Mouse (Mus musculus): ENCODE measurements at regions not wholly inside any gene's neighbourhood (a gene's known extent, or its start where the extent isn't known, plus 50 kb on each side); places are given as distances from the start of the nearest gene placed in this dataset.
"Not testable (repeated sequence)": the region's sequence is repeated elsewhere in the genome, so short reads cannot be mapped to it uniquely, and the experiment has no call there.

DNA sequence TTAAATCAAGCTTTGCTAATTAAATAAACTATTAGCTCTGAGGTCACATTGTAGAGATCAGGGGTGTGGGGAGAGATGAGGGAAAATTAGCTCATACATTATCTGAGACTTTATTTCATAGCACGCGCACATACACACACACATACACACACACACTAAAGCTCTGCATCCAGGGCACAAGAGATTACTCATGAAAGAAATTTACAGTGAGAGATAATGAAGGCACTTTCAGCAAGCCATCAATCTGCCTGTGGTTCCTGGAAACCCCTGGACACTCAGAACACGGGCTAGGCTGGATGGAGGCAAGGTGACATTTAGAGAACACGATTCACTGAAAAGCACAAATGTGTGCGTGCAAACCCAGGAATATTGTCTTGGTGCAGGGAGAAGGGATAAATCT, 60.2 kb downstream of the Scg2 start:
- no peak for DNase-seq (ENCODE audit: low spot score in 2 of 2)

DNA sequence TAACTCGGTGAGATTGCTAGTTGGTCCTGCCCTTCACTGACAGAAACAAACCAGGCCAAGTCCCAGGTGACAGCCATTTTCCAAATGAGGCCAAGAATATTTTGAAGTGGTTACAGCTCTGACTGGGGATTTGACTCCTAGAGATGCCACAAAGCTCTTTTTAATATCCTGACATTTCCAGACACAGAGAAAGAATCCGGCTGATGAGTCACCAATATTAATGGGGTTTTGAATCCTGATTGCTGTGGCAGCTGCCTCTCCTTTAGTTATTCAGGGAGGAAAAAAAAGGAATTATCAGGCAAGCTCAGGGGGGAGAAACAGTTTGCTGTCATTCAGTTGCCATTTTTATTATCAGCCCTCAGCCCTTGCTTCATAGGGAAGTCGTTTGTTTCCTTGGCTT, 65.1 kb downstream of the Scg2 start:
- DNase-seq (ENCODE audit: low spot score in 2 of 2), result no peak

DNA sequence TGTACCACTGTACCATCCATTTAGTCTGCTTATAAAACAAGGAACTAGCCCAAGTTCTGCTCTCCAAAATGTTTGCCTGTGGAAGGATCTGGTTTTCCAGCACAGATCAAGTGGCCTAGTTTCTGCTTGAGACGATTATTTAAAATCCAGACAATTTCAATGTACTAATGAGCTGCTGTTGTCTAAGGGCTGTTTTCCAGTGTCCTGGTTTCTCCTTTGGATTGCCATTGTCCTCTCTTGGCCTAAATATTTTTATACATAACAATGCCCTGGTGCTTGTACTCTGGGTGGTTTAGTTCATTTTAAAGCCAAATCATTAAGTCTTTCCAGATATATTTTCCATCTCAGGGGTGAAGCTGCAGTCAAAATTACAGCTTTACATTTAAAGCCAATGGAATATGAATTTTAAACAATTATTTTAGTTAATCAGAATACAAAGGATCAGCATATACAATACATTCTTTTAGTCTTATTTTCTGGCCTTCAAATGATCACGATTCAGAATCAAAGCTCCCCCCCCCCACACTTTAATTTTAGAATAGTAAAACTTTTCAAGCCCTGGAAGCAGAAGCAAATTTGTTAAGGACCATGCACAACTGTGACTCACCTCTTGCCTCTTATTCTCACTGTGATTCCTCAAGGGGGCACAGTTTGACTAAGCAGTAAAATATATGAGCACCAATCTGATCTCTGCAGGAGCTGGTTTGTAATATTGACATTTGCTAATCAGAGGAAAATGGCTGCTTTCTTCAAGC, 82.5 kb downstream of the Scg2 start:
- DNase-seq (ENCODE audit: low spot score in 2 of 2), result no peak

DNA sequence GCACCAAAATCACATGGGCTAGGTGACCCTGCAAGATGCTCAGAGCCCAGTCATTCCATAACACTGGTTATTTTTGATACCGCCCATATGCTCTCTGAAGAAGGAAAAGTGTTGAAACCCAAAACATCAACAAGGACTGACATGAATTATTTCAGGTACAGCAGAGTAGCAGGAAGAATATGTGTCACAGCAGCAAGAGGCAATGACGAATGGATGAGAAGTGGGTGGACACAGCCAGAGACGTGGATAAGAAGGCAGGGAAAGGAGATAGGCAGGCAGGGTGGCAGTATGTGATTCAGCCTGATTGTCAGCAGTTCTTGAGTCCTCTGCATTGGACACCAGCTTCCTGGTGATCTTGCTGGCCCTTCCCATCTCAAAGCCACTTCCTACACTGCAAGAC, 93.4 kb downstream of the Scg2 start:
- DNase-seq (ENCODE audit: low spot score in 2 of 2), result no peak

DNA sequence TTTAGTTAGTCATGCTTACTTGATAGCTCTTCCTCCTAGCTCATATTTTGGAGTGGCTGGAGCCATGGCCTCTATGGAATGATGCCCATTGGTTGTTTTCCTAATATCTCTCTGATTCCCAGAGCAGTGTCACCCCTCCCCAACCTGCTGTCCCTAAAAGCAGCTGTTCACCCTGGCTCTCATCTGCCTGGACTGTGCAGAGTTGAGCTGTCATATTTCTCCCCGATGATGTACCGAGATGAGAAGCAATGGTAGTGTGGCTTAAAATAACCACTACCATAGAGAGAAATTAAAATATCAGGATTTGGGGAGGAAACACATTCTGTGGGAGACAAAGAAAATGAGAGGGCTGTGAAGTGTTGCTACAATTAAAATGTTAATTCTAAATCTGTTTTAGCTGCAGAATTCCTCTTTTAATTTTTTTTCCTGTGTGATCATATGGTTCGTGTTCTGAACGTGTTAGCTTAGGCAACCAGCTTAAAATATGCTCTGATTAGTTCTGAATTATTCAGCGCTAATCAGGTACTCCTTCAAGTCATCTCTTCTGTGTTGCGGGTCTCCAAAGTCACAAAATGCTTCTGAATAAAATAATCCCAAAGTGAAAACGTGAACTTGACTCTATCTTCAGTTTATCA, 104.3 kb downstream of the Scg2 start:
- DNase-seq (ENCODE audit: low spot score in 2 of 2), result peak in 1 of 2 experiments; percentile 16

DNA sequence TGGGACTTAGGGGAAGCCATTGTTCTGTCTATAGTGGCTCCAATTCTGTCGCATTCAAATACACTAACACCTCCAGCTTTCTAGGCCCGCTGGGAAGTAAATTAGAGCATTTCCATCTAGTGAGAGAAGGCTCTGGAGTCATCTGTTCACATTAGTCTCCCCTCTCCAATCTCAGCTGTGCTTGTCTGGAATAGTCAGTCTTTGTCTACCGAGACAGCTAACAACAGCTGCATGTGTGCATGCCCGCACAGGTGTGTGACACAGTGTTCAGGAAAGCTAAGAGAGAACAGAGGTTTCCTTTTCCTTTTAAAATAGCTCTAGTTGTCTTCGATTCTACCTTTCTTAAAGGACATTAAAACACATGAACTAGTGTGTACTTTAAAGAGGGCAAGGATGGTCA, 122.7 kb downstream of the Scg2 start:
- no peak for DNase-seq (ENCODE audit: low spot score in 2 of 2)

DNA sequence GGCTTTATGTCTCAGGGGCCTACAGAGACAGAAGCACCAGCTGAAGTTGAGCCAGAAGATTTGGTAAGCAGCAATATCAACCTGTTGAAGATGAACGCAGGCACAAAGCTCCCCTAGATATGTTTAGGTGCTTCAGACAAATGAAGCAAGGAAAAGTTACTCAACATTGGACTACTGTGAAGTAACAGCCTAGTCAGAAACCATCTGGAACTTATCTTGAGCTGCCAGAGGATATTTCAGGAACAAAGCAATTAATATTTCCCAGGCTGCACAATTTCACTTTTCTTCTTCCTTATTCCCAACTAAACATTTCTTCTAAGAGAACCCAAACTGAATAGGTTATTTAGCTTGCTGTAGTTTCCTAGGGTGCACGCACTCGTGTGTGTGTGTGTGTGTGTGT, 125.1 kb downstream of the Scg2 start:
- no peak for DNase-seq (ENCODE audit: low spot score in 2 of 2)

DNA sequence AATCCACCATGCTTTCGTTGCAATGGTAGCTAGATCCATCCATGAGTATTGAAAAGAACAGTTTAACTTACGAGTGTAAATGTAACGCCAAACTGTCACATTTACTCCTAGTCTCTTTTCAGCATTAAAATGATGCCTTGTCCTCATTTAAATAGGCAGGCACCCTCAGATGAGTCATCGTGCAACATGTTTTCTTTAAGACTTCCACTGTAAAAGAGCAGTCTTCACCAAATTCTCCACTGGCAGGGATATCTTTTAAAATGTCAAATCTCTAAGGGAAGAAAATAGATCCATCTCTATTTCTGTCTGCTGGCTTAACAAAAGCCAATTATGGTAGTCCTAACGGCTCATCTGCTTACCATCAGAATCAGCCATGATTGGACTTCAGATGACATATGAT, 127.8 kb downstream of the Scg2 start:
- DNase-seq (ENCODE audit: low spot score in 2 of 2), result no peak

DNA sequence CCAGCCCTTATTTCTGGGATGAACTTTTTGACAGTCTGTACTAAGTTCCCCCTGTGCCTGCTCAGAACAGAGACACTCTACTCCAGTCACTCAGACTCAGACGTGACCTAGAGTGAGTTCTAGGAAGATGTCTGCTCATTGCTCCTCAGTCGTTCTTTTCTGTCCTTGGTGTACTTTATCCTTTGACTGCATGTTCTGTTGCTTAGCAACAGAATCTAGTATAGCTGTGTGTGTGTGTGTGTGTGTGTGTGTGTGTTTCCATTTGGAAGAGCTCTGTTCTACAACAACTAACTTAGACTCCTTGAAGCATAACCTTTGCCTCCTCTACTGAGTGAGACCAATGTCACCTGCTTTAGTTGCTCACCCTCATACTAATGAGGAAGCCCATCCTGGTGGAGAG, 136.3 kb downstream of the Scg2 start:
- no peak for DNase-seq (ENCODE audit: low spot score in 2 of 2)

DNA sequence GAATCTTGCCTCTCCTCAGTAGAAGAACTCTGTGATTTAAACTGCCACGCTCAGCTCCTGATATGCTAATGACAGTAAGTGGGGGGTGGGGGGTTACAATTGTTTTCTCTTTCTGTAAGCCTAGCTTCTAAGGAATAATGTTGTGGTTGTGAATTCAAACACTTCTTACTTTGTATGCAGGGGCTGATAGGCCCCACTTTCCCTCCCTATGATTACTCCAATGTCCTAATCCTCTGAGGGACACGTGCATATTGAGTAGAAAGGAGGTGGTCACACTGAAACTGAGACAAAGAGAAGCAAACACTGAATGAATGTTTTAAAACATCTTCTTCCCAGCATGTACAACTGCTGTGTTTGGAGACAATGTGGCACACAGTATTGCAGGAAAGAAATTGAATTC, 140.3 kb downstream of the Scg2 start:
- no peak for DNase-seq (ENCODE audit: low spot score in 2 of 2)

DNA sequence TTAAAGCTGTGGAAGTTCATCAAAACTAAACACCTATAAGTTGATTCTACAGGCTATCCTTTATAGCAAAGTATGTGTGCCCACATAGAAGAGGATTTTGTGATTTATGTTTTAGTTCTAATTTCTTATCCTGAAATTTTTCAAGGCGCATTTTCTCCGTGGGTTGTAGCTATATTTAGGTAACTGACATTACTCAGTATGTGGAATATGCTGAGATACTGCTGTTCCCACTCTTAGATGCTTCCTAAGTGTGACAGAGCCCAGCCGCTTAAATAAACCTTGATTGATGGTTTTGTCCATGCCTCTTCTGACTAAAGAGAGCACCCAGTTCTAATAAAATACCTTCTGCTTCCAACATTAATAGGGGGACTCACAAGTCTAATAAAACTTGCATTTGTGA, 180.2 kb downstream of the Scg2 start:
- DNase-seq (ENCODE audit: low spot score in 2 of 2), result no peak

DNA sequence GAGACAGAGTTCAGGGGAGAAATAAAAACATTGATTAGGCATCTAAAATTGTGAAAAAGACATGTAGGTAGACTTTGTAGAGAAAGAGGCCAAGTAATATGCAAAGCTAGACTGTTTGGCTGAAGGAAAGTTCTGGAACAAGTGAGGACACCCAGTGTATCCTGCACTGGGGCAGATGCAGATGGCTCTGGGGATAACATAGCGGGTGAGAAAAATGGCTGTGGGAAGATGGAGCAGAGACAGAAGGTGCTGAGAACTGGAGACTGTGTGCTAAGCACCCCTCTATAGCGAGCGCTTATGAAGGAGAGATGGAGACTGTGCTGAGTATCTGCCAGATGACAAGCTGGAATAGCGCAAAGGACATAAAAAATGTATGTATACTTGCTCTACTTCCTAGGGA, 226.9 kb downstream of the Scg2 start:
- DNase-seq (ENCODE audit: low spot score in 2 of 2), result no peak

DNA sequence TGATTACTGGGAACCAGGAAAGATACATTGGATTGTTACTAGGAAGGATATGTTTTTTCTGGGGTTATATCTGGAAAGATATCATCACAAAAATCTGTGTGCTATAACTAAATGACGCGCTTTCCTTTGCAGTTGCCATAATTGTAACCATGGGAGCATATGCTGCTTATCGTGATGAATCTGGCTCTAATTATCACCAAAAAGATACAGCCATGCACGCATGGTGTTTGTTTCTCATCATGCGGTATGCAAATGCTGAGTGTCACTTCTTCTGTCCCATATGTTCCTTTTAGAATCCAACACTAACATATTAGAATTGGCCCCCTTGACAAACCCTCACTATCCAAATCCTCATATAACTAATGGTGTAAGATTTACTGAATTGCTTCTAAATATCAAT, 227.4 kb downstream of the Scg2 start:
- no peak for DNase-seq (ENCODE audit: low spot score in 2 of 2)

DNA sequence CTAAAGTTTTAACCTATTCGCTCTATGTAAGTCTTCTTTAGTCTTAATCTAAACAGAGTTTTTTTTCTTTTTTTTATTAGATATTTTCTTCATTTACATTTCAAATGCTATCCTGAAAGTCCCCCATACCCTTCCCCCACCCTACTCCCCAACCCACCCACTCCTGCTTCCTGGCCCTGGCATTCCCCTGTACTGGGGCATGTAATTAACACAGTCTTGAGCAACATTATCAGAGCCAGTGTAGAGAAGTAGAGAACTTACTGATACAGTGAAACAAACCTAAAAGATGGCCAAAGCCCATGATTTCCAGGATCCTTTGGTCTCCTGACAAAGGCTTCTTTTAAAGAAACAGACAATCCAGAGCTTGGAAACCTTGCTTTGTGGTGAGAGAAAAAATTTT, 227.9 kb downstream of the Scg2 start:
- DNase-seq (ENCODE audit: low spot score in 2 of 2), result not testable (repeated sequence)

DNA sequence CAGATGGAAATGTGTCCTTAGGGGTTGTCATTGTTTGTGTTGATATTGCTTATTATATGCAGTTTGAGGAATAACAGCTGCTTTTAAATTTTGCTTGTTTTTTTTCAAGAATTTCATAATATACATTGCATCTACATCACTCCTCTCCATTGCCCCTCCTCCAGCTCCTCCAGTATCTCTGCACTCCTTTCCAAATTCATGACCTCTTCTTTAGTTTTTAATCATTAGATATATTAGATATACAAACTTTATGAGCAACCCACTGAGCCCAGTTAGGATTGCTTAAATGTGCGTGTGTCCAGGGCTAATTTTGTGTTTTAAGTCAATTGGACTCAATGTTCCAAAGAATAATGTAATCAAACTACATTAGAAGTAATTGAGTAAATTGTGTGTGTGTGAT, 232.7 kb downstream of the Scg2 start:
- DNase-seq (ENCODE audit: low spot score in 2 of 2), result no peak

DNA sequence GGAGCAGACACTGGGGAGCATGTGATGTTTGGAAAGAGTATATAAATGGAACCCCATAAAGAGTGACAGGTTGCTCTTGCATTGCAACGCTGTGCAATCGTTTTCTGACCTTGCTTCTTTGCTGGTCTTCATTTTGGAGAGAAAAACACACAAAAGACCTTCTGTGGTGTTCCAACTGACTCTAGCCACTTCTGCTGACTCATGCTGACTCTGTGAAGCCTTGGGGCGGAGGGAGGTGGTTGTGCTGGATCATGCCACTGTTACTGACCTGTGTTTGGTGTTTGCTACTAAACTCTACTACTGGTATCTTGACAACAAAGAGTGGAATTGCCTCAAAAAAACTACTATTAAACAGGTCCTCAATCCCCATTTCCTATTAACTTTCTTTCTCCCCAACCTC, 242.2 kb downstream of the Scg2 start:
- no peak for DNase-seq (ENCODE audit: low spot score in 2 of 2)

DNA sequence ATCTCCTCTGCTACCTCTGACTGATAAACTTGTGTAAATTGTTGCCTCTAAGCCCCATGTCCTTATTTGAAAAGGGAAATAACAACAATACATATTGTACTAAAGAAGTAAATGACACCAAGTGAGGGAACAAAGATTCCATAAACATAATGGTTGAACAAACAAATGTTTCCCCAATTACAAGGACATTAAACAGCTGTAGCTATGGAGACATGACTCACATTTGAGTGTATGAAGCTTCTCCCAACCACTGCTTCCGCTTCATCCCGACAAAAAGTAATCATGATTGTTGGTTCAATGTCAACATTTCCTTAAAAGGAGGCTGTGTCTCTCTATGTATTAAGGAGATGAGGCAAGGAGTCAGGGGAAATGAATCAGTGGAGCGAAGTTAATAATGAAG, 248.9 kb downstream of the Scg2 start:
- no peak for DNase-seq (ENCODE audit: low spot score in 2 of 2)

DNA sequence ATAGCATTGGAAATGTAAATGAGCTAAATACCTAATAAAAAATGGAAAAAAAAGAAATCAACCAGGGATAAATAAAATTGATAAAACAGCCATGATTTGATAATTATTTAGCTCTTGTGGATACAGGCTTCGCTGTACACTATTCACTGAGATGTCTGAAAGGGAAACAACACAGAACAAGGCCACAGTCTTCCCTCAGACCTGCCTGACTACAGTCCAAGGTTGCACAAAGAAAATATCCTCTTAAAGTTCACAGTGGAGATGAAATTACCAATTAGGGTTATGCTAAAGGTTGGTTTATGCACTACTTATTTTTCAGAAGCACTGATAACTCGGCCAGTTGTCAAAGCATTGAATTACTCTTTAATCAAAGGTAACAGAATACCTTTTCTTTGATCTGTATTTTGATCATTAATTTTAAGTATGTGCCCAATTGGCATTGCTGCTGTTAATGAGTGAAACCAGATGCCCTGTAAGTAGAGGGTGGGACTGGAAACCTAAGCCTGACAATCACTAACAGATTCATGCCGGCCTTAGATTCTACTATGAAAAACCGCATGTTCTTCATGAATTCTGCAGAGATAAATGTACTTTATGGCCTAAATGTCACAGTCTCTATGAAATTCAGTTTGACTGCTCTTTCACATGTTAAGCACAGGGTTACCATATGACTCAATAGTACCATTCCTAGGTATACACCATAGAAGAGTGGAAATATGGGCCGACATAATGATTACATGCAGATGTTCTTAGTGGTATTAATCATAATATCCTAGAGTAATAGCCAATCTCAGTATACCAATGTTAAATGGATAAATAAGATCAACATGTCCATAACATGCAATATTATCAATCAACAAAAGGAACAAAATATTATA, 256.1 kb downstream of the Scg2 start:
- no peak for DNase-seq (ENCODE audit: low spot score in 2 of 2)

DNA sequence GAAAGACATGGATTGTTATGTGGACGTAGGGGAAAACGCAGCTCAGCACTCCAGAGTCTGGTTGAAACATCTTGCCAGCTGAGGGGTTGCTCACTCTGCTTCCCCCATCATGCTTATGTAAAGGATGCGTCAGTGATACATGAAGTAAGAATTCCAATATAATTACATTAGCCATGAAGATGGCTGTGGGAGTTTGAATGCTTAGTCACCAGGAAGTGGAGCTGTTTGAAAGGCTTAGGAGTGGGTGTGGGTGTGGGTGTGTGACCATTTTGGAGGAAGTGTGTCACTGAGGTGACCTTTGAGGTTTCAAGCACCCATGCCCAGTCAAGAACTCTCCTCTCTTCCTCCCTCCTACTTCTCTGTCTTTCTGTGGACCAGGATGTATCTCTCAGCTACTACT, 295.8 kb downstream of the Scg2 start:
- no peak for DNase-seq (ENCODE audit: low spot score in 2 of 2)

All from layer of hippocampus, postnatal 10 days (tissue).